Mouse (Mus musculus): ENCODE results near the gene Slc1a3. TPM values are rescaled to one million over a fixed set of nuclear protein-coding genes. Genes with fewer than 3 reads are reported as not detected.
A peak's percentile ranks its signal among the peaks of the same experiment; 100 is the strongest.

Gene Slc1a3
- 9.9 and 12.6 TPM in 2 replicates for total RNA-seq (2012; rRNA removed)
- 6.5 and 8.2 TPM in 2 replicates for total RNA-seq (2014; rRNA removed)
- 3.7 and 4.5 TPM in 2 replicates for polyA plus RNA-seq (2012; ENCODE audit: insufficient read length, low read depth)

GRCm38 (mm10) chr15:8710146-8711006 is at the start of gene Slc1a3:
Gene Slc1a3, minus strand, starts transcription at chr15:8710764.
- Histone ChIP-seq H3K4me3 (replicated peaks in 1 of 3; ENCODE audit: low read depth in 2 of 3, low read length in 2 of 3, poor library complexity in 1 of 3) (peak within 1 kb of the TSS in 2 of 3 experiments; percentile 48 to 89), H3K79me2 (replicated peaks; ENCODE audit: control insufficient read depth, extremely low read depth, insufficient read depth, poor library complexity, severe bottlenecking) (peaks cover 4% of the 10 kb centered on the region; the same call in 1 of the 2 replicates), H3K9ac (ENCODE audit: insufficient read depth, low read depth) (peak within 1 kb of the TSS; percentile 81), H3K4me1 (ENCODE audit: control insufficient read depth in 1 of 2, insufficient read depth in 2 of 2) (peaks cover 13 to 29% of the 10 kb centered on the region in 2 experiments), H3K27ac (ENCODE audit: insufficient read depth, low read depth) (0 out of 2 replicates have a peak within 1 kb of the TSS, but pooled peaks have one; percentile 41), H3K27me3 (replicated peaks) (no peaks in the 10 kb centered on the region), H3K4me2 (ENCODE audit: insufficient read depth, low read depth, poor library complexity, severe bottlenecking) (peak within 1 kb of the TSS; percentile 70), H3K36me3 (replicated peaks in 1 of 2; ENCODE audit: control insufficient read depth in 1 of 2, insufficient read depth in 1 of 2, low read length in 1 of 2) (peaks cover 0 to 3% of the 10 kb centered on the region in 2 experiments), H3K9me3 (replicated peaks; ENCODE audit: low read length) (no peaks in the 10 kb centered on the region)
- dilution Hi-C loops (cut with MboI; ENCODE audit: extremely low pct_ligation_motif_present, extremely low pct_unique_long_range_greater_than_20kb, low sequenced_read_pairs) (no loop called here), in situ Hi-C loops (cut with MboI; ENCODE audit: low pct_ligation_motif_present, low pct_unique_long_range_greater_than_20kb, low sequenced_read_pairs) (no loop called here)
- no peak for DNase-seq (ENCODE audit: extremely low read depth)
- 0 out of 2 replicates have a peak, but pooled peaks have one; percentile 31 for TF ChIP-seq BHLHE40 (IDR thresholded peaks at IDR 0.05; ENCODE audit: low read depth, low read length)
- peak; percentile 70; the same call in 1 of the 2 replicates for TF ChIP-seq UBTF (IDR thresholded peaks at IDR 0.05; ENCODE audit: low read depth, low read length)
- TF ChIP-seq USF2 (conservative IDR thresholded peaks at IDR 0.05; ENCODE audit: low read depth, low read length) = no peak
- TF ChIP-seq MXI1 (IDR thresholded peaks at IDR 0.05; ENCODE audit: low read depth, low read length) = peak; percentile 92
- peak; percentile 65; the same call in 1 of the 2 replicates for TF ChIP-seq MAX (IDR thresholded peaks at IDR 0.05; ENCODE audit: low read length)
- peak; percentile 51; the same call in 1 of the 2 replicates for TF ChIP-seq TCF12 (IDR thresholded peaks at IDR 0.05; ENCODE audit: low read depth, low read length)
- no peak for TF ChIP-seq EP300 (IDR thresholded peaks at IDR 0.05; ENCODE audit: low read length)
- TF ChIP-seq ZKSCAN1 (IDR thresholded peaks at IDR 0.05; ENCODE audit: borderline replicate concordance, low read depth, low read length) = no peak
- TF ChIP-seq CTCF (conservative IDR thresholded peaks at IDR 0.05 in 1 of 2, IDR thresholded peaks at IDR 0.05 in 1 of 2; ENCODE audit: low read depth in 2 of 2, low read length in 2 of 2) = no peak
- TF ChIP-seq MYC (IDR thresholded peaks at IDR 0.05; ENCODE audit: low read depth, low read length) = peak; percentile 53
- TF ChIP-seq MEF2A (IDR thresholded peaks at IDR 0.05; ENCODE audit: borderline replicate concordance, low read depth, low read length) = 0 out of 2 replicates have a peak, but pooled peaks have one; percentile 22
- no peak for TF ChIP-seq POLR2AphosphoS2 (IDR thresholded peaks at IDR 0.05; ENCODE audit: low read depth, low read length)
- no peak for TF ChIP-seq ETS1 (conservative IDR thresholded peaks at IDR 0.05; ENCODE audit: low read depth, low read length)
- peak; percentile 79 for TF ChIP-seq POLR2A (IDR thresholded peaks at IDR 0.05; ENCODE audit: low read depth, low read length)
- TF ChIP-seq IRF4 (IDR thresholded peaks at IDR 0.05; ENCODE audit: low read depth, low read length) = 0 out of 2 replicates have a peak, but pooled peaks have one; percentile 14
- TF ChIP-seq SMC3 (IDR thresholded peaks at IDR 0.05; ENCODE audit: low read depth, low read length) = no peak
- peak; percentile 68; the same call in 1 of the 2 replicates for TF ChIP-seq NELFE (IDR thresholded peaks at IDR 0.05; ENCODE audit: low read depth, low read length)
- peak; percentile 60; the same call in 1 of the 2 replicates for TF ChIP-seq SIN3A (IDR thresholded peaks at IDR 0.05; ENCODE audit: low read length)
- TF ChIP-seq E2F4 (IDR thresholded peaks at IDR 0.05; ENCODE audit: insufficient replicate concordance, low read depth, low read length) = no peak
- TF ChIP-seq MAZ (IDR thresholded peaks at IDR 0.05; ENCODE audit: low read depth, low read length) = 0 out of 2 replicates have a peak, but pooled peaks have one; percentile 47
- 0 out of 2 replicates have a peak, but pooled peaks have one; percentile 20 for TF ChIP-seq HCFC1 (IDR thresholded peaks at IDR 0.05; ENCODE audit: low read depth, low read length)
- TF ChIP-seq ZMIZ1 (IDR thresholded peaks at IDR 0.05; ENCODE audit: low read depth, low read length) = 0 out of 2 replicates have a peak, but pooled peaks have one; percentile 49
- TF ChIP-seq JUN (IDR thresholded peaks at IDR 0.05; ENCODE audit: insufficient read depth, low read depth, low read length) = no peak
- peak; percentile 73; the same call in 1 of the 2 replicates for TF ChIP-seq TBP (conservative IDR thresholded peaks at IDR 0.05; ENCODE audit: low read depth, low read length)
